Mouse (Mus musculus) R1 (cell line): ENCODE results near the gene Spire2.
A peak's percentile ranks its signal among the peaks of the same experiment; 100 is the strongest.
"Not testable (repeated sequence)": the region's sequence is repeated elsewhere in the genome, so short reads cannot be mapped to it uniquely, and the experiment has no call there.

Source experiments
- DNase-seq: peaks from one replicate; pipeline ENCODE4 v3.0.0-alpha.2; 2018; ENCODE audit warnings: low read depth, low spot score

Gene Spire2

DNA sequence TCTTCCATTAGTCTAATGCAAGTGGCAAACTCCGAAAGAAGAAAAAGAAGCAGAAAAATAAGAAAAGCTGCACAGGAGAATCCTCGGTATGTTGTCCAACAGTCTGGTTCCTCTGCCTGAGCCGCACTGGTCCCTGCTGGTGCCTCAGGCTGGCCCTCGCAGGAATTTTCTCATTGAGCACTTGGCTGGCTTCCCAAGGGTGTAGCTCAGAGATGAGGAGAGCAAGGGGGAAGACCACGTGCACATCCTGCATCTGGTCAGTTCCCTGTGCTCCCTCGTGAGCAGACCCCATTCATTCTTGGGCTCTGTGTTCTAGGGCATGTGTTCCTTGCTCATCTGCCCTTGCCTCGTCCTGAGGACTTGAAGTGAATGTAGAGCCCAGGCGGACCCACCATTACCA, 50.0 kb downstream of the Spire2 start:
- no peak for DNase-seq

DNA sequence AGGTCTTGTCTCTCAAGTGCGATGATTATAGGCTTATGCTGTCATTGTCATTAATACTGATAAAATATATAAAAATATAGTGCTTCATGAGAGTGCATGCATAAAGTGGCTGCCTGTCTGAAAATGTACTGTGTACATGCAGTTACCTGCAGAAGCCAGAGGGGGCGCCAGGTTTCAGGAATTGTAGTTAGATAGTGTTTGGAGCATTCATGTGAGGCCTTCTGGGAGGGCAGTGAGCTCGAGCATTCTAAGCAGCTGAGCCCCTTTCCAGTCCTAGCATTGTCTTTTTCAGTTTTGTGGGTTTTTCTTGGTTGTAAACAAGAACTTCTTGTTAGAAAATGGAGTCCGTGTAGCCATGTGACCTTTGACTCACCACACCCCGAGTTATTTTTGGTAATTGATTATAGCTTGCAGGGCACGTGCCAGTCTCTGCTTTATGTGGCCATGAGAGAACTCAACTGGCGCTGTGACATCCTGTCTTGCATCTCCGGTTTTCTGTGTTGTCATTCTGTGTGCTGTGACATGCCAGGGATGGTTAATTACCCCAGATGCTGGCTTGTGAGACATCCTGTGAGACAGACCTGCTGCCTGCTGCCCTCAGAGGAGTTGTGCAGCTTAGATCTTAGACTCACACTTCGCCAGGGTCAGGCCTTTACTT, 52.5 kb downstream of the Spire2 start:
- DNase-seq = peak; percentile 61

DNA sequence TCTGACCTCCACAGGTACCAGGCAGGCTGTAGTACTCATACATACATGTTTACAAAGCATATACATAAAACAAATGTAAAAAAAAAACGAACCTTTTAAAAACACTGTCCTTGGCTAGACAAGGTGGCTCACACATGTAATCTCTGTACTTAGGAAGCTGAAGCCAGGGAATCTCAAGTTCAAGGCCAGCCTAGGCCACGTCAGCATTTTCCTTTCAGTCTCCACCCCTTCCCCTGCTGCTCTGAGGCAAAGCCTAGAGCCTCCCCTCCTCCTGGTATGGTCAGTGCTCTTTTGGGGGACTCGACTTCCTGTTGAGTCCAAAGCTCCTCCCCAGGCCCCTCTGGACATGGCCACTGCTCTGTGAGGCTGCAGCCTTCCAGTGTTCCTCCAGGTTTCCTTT, 54.5 kb downstream of the Spire2 start:
- DNase-seq = peak; percentile 36

- no peak for DNase-seq
Observed at GRCm38 (mm10) chr8:123387801-123388200, 55.3 kb downstream of the Spire2 start.

- DNase-seq = no peak
Observed at GRCm38 (mm10) chr8:123389026-123389425, 56.5 kb downstream of the Spire2 start.

DNA sequence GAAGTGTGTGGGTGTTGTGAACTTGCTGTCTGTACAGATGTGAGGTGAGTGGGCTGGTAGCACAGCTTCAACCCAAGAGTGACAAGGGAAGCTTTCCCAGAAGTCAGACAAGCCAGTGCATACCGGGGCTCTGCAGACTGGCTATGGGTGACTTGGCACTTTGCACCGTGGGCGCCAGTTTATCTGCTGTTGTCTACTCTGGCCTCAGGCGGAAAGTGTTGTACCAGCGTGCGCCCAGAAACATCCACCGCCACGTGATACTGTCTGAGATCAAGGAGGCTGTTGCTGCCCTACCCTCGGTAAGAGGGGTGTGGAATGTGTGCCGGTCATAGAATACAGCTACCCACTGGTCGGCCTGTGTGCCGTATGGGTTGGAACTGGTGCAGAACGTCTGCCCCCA, 65.8 kb downstream of the Spire2 start:
- DNase-seq = no peak

DNA sequence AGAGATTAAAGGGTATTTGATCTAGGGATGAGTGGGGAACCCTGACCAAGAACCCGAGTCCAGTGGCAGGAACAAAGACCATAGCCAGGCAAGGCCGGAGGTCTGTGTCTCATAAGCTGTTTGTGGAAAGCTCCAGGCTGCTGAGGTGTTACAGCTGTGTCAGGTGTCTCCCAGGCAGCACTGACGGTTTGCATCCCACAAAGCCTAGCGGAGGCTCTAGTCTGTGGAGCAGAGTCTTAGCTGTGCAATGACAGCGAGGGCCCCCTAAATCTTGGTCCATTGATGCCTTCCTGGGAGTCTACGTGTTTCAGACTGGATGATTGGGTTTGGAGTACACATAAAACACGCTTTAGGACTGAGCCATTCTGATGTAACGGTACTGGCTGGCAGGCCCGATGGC, 69.4 kb downstream of the Spire2 start:
- no peak for DNase-seq

DNA sequence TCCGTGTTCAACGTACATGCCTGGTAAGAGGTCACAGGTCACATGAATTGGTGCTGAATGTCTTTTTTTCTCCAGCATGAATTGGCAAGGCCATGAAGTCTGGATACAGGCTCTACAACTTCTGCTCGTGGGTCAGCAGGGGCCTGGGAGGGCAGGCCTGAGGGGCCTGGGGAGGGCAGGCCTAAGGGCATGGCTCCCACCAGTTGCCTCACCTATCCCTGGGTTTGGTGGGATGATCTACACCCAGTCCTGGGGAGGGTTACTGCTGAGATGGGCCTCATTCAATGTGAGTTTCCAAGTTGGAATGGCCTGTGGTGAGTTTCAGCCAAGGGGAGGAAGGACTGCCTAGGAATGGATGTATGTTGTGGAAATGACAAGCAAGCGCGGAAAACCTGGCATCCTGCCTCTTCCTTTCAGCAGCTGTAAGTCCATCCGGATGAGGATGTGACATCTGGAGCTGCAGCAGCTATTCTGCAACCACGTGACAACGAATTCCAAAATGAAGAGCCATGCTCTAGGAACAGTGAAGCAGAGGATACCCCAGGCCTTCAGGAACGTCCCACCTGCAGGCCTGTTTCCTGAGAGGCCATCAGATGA, 70.3 kb downstream of the Spire2 start:
- no peak for DNase-seq

DNA sequence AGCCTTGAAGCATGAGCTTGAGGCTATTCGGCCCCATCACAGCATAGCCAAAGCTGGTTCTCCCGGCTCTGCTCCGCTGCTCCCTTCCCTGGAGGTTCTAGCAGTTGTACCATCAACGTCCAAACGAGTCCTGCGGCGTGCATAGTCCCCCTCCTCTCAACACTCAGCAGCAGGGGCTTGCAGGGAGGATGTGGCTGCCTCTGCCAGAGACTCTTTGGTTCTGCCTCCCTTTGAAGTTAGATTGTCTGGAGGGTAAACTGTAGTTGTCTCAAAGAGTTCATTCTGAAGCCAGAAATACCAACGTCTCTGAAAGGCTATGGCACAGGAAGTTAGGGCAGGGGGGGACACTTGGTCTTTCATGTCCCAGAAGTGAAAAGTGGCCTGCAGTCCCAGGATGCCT, 72.0 kb downstream of the Spire2 start:
- DNase-seq = no peak

DNA sequence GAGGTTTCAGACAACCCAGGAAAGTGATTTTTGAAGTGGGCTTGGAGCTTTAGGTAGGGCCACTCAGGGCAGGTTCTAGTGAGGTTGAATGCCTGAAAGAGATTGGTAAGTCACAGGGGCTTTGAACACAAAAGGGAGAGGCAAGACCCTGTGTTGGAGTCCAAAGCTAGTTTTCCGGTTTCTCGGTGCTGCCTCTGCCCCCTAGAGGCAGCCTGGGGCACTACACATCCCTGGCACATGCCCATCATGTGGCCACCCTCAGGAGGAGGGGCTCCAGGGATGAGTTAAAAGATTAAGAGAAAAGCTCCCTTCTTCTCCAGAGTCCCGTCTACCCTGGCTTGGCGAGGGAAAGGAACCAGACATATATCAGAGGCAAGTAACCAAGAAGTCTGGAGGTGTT, 74.3 kb downstream of the Spire2 start, which contains the start of gene Mc1r:
TSS of gene Mc1r (plus strand) at position 322 of the 400 bp plus-strand sequence.
- DNase-seq = peak; percentile 80

DNA sequence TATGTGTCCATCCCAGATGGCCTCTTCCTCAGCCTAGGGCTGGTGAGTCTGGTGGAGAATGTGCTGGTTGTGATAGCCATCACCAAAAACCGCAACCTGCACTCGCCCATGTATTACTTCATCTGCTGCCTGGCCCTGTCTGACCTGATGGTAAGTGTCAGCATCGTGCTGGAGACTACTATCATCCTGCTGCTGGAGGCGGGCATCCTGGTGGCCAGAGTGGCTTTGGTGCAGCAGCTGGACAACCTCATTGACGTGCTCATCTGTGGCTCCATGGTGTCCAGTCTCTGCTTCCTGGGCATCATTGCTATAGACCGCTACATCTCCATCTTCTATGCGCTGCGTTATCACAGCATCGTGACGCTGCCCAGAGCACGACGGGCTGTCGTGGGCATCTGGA, 75.1 kb downstream of the Spire2 start:
- DNase-seq = no peak

DNA sequence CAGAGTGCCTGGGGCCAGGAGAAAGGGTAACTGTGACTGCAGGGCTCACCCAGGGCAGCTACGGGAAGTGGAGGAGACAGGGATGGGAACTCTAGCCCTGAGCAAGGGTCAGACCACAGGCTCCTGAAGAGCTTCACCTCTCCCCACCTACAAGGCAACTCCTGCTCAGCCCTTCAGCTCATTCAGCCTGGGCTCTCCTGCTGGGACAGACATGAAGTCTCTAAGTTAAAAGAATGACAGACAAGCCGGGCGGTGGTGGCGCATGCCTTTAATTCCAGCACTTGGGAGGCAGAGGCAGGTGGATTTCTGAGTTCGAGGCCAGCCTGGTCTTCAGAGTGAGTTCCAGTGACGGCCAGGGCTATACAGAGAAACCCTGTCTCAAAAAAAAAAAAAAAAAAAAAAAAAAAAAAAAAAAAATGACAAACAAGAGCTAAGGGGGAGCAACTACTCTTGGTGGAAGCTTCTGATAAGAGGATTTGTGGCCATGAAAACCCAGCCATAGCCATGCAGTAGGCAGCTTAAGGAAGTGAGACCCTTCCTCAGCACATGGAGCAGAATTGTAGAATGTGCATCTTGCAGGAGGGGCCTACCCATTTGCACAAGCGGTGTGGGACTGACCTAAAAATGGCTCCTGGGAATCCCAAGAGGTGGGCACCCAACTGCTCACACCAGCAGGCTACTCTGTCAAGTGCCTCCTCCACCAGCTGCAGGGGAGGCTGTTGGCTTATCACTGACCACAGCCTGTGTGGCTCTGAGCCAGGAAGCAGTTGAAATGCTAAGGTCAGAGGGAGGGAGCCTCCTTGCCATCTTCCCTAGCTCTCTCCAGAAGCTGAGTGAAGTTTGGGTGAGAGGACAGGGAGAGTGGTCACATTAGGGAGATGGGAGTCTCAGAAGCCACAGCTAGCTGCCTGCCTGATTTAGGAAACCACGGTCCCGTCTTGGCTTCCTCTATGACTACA, 76.4 kb downstream of the Spire2 start:
- no peak for DNase-seq

GRCm38 (mm10) chr8:123410049-123410587, 77.6 kb downstream of the Spire2 start:
- no peak for DNase-seq

DNA sequence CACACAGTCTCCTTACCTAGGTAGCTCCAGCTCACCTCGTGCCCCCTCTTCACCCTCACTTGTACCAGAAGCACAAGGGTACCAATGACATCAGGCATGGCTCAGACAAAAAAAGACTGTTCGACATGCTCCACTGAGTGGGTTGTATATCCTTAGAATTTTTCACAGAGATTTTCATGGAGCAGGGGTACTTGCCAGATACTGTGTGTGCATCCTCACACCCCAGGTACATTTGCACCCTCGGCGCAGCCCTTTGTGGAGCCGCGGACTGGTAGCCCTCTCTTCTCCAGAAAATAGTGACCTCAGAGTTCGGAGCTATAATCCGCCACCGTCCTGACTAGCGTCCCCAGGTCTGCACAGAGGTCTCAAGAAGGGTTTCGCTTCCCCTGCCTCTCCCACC, 78.3 kb downstream of the Spire2 start:
- no peak for DNase-seq

- peak; percentile 88 for DNase-seq
Observed at GRCm38 (mm10) chr8:123411246-123411645, 78.7 kb downstream of the Spire2 start, which contains the start of gene Tubb3. Gene Tubb3 (plus strand): TSS chr8:123411424.

- peak; percentile 84 for DNase-seq
Observed at GRCm38 (mm10) chr8:123411781-123412327, 79.3 kb downstream of the Spire2 start.

GRCm38 (mm10) chr8:123412560-123413170, 80.2 kb downstream of the Spire2 start:
- DNase-seq = peak; percentile 95

- DNase-seq = no peak
Observed at GRCm38 (mm10) chr8:123414255-123414654, 81.7 kb downstream of the Spire2 start.

DNA sequence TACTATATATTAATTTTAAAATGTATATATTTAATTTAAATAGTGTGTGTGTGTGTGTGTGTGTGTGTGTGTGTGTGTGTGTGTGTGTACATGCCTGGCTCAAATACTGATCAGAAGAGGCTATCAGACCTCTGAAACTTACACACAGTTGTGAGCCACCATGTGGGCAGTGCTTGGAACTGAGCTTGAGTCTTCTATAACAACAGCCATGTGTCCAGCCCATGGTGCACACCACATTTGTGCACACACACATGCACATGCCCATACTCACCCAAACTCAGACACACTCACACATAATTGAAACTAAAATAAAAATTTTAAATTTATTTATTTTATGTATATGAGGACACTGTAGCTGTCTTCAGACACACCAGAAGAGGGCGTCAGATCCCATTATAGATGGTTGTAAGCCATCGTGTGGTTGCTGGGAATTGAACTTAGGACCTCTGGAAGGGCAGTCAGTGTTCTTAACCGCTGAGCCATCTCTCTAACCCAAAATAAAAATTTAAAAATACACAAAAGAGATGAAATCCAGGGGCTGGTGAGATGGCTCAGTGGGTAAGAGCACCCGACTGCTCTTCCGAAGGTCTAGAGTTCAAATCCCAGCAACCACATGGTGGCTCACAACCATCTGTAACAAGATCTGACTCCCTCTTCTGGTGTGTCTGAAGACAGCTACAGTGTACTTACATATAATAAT, 82.6 kb downstream of the Spire2 start:
- DNase-seq = not testable (repeated sequence)
